ENCODE assay signal across 9 mouse cellular contexts in genomic region chr8:117863837-117864236, GRCm38 (mm10).
DNase-seq lines count a peak whose midpoint lies in the region; ATAC-seq and TF ChIP-seq lines count a peak whose summit lies in the region.
"Had no signal": no experiment of that assay in that cellular context is flagged by ENCODE, and none has a peak within 500 bp of the region (broad histone marks: within the 10 kb centered on the region; RNA-seq: fewer than 3 reads in every experiment).

No protein-coding gene starts in this region.

- no peaks in the 10 kb centered on the region for H3K9me3 ChIP-seq in heart, embryonic 12.5 days (replicated peaks)
- no peaks in the 10 kb centered on the region for H3K9me3 ChIP-seq in midbrain, postnatal 0 days (ENCODE audit: low read length)
- H3K9me3 ChIP-seq: embryonic facial prominence, embryonic 13.5 days had no signal

- 0 out of 2 replicates have a peak, but pooled peaks cover 2% of the 10 kb centered on the region for H3K27me3 ChIP-seq in heart, embryonic 12.5 days (replicated peaks)
- no peaks in the 10 kb centered on the region for H3K27me3 ChIP-seq in midbrain, postnatal 0 days (ENCODE audit: insufficient read depth, low read length)

- no peak overlapping the region for H3K4me2 ChIP-seq in heart, embryonic 12.5 days
- H3K4me2 ChIP-seq in midbrain, postnatal 0 days (ENCODE audit: low read depth, low read length, poor library complexity, severe bottlenecking) = no peak overlapping the region
- H3K4me2 ChIP-seq: embryonic facial prominence, embryonic 13.5 days had no signal

- H3K4me1 ChIP-seq in heart, embryonic 12.5 days (replicated peaks) = peaks cover 3% of the 10 kb centered on the region; the same call in 1 of the 2 replicates
- H3K4me1 ChIP-seq in midbrain, postnatal 0 days (ENCODE audit: insufficient read depth, low read length) = peaks cover 6% of the 10 kb centered on the region; the same call in 1 of the 2 replicates

- peak; percentile 59 to 71 for DNase-seq in heart, postnatal 14 days
- peak; percentile 59 for DNase-seq in ES-CJ7 (ENCODE audit: low read depth, low spot score)
- peak; percentile 11 for DNase-seq in cerebellum, adult 8-10 months
- DNase-seq in heart, postnatal 4 days = peak; percentile 67
- peak; percentile 46 to 65 for DNase-seq in left cerebral cortex, postnatal 14 days (ENCODE audit: low spot score in 2 of 2)
- peak; percentile 32 for DNase-seq in midbrain, postnatal 0 days (ENCODE audit: low spot score)
- peak; percentile 75 for DNase-seq in urinary bladder, postnatal 14 days (ENCODE audit: low spot score)

- 32% methylated on average over 2 of the region's 2 CpGs for WGBS in heart, embryonic 12.5 days
- 47% methylated on average over 2 of the region's 2 CpGs for WGBS in midbrain, postnatal 0 days

- H3K9ac ChIP-seq in heart, embryonic 12.5 days = no peak overlapping the region
- H3K9ac ChIP-seq in midbrain, postnatal 0 days (replicated peaks; ENCODE audit: low read length, poor library complexity, severe bottlenecking) = no peak overlapping the region
- H3K9ac ChIP-seq: embryonic facial prominence, embryonic 13.5 days had no signal

- intact Hi-C loops in heart, postnatal 14 days (cut with DNase I) = loop anchor here (2.0 to 5.0 kb wide), 4 partner anchors 91 to 237 kb away; no protein-coding TSS in a partner anchor
- intact Hi-C loops in left cerebral cortex, postnatal 14 days (cut with DNase I) = loop anchor here (5.0 to 10.0 kb wide), 2 partner anchors 92 to 219 kb away; no protein-coding TSS in a partner anchor

- ATAC-seq in heart, embryonic 12.5 days (ENCODE audit: insufficient number of reproducible peaks, low FRiP score) = no peak
- no peak for ATAC-seq in midbrain, postnatal 0 days (ENCODE audit: low FRiP score)

- H3K36me3 ChIP-seq in heart, embryonic 12.5 days = no peaks in the 10 kb centered on the region
- H3K36me3 ChIP-seq in midbrain, postnatal 0 days (ENCODE audit: insufficient read depth, low read length) = no peaks in the 10 kb centered on the region
- H3K36me3 ChIP-seq: embryonic facial prominence, embryonic 13.5 days had no signal

- H3K27ac ChIP-seq in heart, embryonic 12.5 days (ENCODE audit: poor library complexity, severe bottlenecking) = no peak overlapping the region
- no peak overlapping the region for H3K27ac ChIP-seq in midbrain, postnatal 0 days (ENCODE audit: low read depth, low read length)
- H3K27ac ChIP-seq: embryonic facial prominence, embryonic 13.5 days had no signal

- TF ChIP-seq CTCF in midbrain, postnatal 0 days (IDR thresholded peaks at IDR 0.05) = peak; percentile 74

- no peak overlapping the region for H3K4me3 ChIP-seq in heart, embryonic 12.5 days
- no peak overlapping the region for H3K4me3 ChIP-seq in midbrain, postnatal 0 days (ENCODE audit: low read depth, low read length)
- H3K4me3 ChIP-seq: embryonic facial prominence, embryonic 13.5 days had no signal

Comparison
In these comparisons a context has a peak if more than half of its experiments do, and no peak if none do; other contexts are left out.
1. DNase-seq: peak in every context shown above with its lines; median percentile 75 in urinary bladder, postnatal 14 days; 67 in heart, postnatal 4 days; 65 in heart, postnatal 14 days; 59 in ES-CJ7; 56 in left cerebral cortex, postnatal 14 days; 32 in midbrain, postnatal 0 days; 11 in cerebellum, adult 8-10 months.